Mouse (Mus musculus) liver, embryonic 13.5 days (tissue): ENCODE data around the gene Zfp628. TPM values are rescaled to one million over a fixed set of nuclear protein-coding genes. Genes with fewer than 3 reads are reported as not detected.
"Not testable (repeated sequence)": the region's sequence is repeated elsewhere in the genome, so short reads cannot be mapped to it uniquely, and the experiment has no call there.

ENCODE experiments used
- ATAC-seq: fragments of 200-750 bp; cut with Nextera tagmentation; 2 replicates; pipeline ENCODE4 v1.8.0; 2017; ENCODE audit warnings: low read depth, mild to moderate bottlenecking, moderate number of reproducible peaks, moderate library complexity
- DNase-seq: peaks from one replicate; pipeline ENCODE4 v3.0.0; 2022
- H3K27ac ChIP-seq: fragments of 300-500 bp; sonication (generic); 2 replicates; pipeline ENCODE4 v1.5.1; 2015; ENCODE audit warnings: moderate library complexity, mild to moderate bottlenecking, inconsistent platforms
- H3K27me3 ChIP-seq: fragments of 300-500 bp; sonication (generic); 2 replicates; pipeline ENCODE4 v1.6.1; 2015; ENCODE audit warnings: mild to moderate bottlenecking, inconsistent platforms
- H3K36me3 ChIP-seq: fragments of 300-500 bp; sonication (generic); 2 replicates; pipeline ENCODE4 v1.6.1; 2015; ENCODE audit warnings: mild to moderate bottlenecking, inconsistent platforms
- H3K4me1 ChIP-seq: fragments of 300-500 bp; sonication (generic); replicated peaks from 2 replicates; pipeline ENCODE4 v1.6.1; 2015; ENCODE audit warnings: inconsistent platforms
- H3K4me2 ChIP-seq: fragments of 300-500 bp; sonication (generic); 2 replicates; pipeline ENCODE4 v1.6.1; 2015; ENCODE audit warnings: inconsistent platforms, mild to moderate bottlenecking, moderate library complexity
- H3K4me3 ChIP-seq: fragments of 300-500 bp; sonication (generic); replicated peaks from 2 replicates; pipeline ENCODE4 v1.5.1; 2015; ENCODE audit warnings: mild to moderate bottlenecking, inconsistent platforms
- H3K9ac ChIP-seq: fragments of 300-500 bp; sonication (generic); 2 replicates; pipeline ENCODE4 v1.6.1; 2015; ENCODE audit warnings: mild to moderate bottlenecking, inconsistent platforms
- H3K9me3 ChIP-seq: fragments of 300-500 bp; sonication (generic); replicated peaks from 2 replicates; pipeline ENCODE4 v1.6.1; 2016; ENCODE audit warnings: inconsistent platforms
- WGBS: fragments of 180-500 bp; shearing (Covaris S2); methylation state at CpG from one replicate; pipeline ENCODE4 v1.1.7; 2015; ENCODE audit not compliant: insufficient replicate concordance; 5-methylcytosine and 5-hydroxymethylcytosine counted together
- polyA plus RNA-seq: library from polyadenylated mRNA; unstranded; fragments of >200 nt; fragmentation: Nextera tagmentation; extraction: Ambion mirVana; gene quantifications from 2 replicates; pipeline ENCODE4 v1.2.1, GENCODE M21; 2015

Zfp628 gene
- polyA plus RNA-seq: 1.4 and 1.6 TPM in 2 replicates

- no peaks in the 10 kb centered on the region for H3K27me3 ChIP-seq
- DNase-seq (peak; percentile 87), ATAC-seq (peak; percentile 88)
- H3K9ac ChIP-seq: peak within 1 kb of the TSS; percentile 89
- H3K4me3 ChIP-seq: peak within 1 kb of the TSS; percentile 82
- H3K27ac ChIP-seq: peak within 1 kb of the TSS; percentile 88
- under 1% methylated on average over 54 of the region's 56 CpGs for WGBS
- peaks cover 31% of the 10 kb centered on the region for H3K36me3 ChIP-seq
- H3K9me3 ChIP-seq: no peaks in the 10 kb centered on the region
- H3K4me2 ChIP-seq: peak within 1 kb of the TSS; percentile 91
- peaks cover 24% of the 10 kb centered on the region for H3K4me1 ChIP-seq
These were observed at the start of gene Zfp628 for GRCm38 (mm10) chr7:4915007-4915665. Gene Zfp628, plus strand, starts transcription at chr7:4915217.

- peak; percentile 96 for DNase-seq
- 4% methylated on average over 40 of the region's 40 CpGs for WGBS
These were observed 49.2 kb upstream of the Zfp628 start for GRCm38 (mm10) chr7:4865579-4866493.

GRCm38 (mm10) chr7:4866631-4867180, 48.3 kb upstream of the Zfp628 start:
- WGBS: 34% methylated on average over 10 of the region's 10 CpGs
- ATAC-seq: no peak

More at GRCm38 (mm10) chr7:4865579-4866493, 49.2 kb upstream of the Zfp628 start:
- Histone ChIP-seq H3K9ac (peak overlapping the region; percentile 81), H3K4me1 (peaks cover 20% of the 10 kb centered on the region), H3K27me3 (no peaks in the 10 kb centered on the region), H3K4me2 (peak overlapping the region; percentile 83), H3K36me3 (no peaks in the 10 kb centered on the region), H3K4me3 (peak overlapping the region; percentile 73), H3K27ac (peak overlapping the region; percentile 59), H3K9me3 (no peaks in the 10 kb centered on the region)
- peak; percentile 99 for ATAC-seq

GRCm38 (mm10) chr7:4870133-4870532, 44.9 kb upstream of the Zfp628 start, which contains the start of gene Isoc2b:
Gene Isoc2b, minus strand, starts transcription at chr7:4870258.
- H3K9ac ChIP-seq: no peak within 1 kb of the TSS
- no peaks in the 10 kb centered on the region for H3K27me3 ChIP-seq
- H3K36me3 ChIP-seq: no peaks in the 10 kb centered on the region
- no peaks in the 10 kb centered on the region for H3K9me3 ChIP-seq
- 46% methylated on average over 6 of the region's 6 CpGs for WGBS
- no peak within 1 kb of the TSS for H3K4me2 ChIP-seq
- DNase-seq: no peak
- H3K27ac ChIP-seq: no peak within 1 kb of the TSS
- peaks cover 15% of the 10 kb centered on the region for H3K4me1 ChIP-seq
- ATAC-seq: no peak
- H3K4me3 ChIP-seq: no peak within 1 kb of the TSS

More at GRCm38 (mm10) chr7:4866631-4867180, 48.3 kb upstream of the Zfp628 start:
- Histone ChIP-seq H3K9me3 (no peaks in the 10 kb centered on the region), H3K27me3 (no peaks in the 10 kb centered on the region), H3K4me1 (peaks cover 20% of the 10 kb centered on the region), H3K4me3 (peak overlapping the region; percentile 73), H3K36me3 (no peaks in the 10 kb centered on the region), H3K4me2 (peak overlapping the region; percentile 83), H3K9ac (peak overlapping the region; percentile 78), H3K27ac (peak overlapping the region; percentile 59)
- DNase-seq: no peak

GRCm38 (mm10) chr7:4876753-4877221, 38.2 kb upstream of the Zfp628 start, which contains the start of gene Isoc2a:
Gene Isoc2a, plus strand, starts transcription at chr7:4877153.
- H3K4me1 ChIP-seq: peaks cover 30% of the 10 kb centered on the region
- H3K9me3 ChIP-seq: no peaks in the 10 kb centered on the region
- H3K4me3 ChIP-seq: peak within 1 kb of the TSS; percentile 62
- DNase-seq (peak; percentile 93), ATAC-seq (peak; percentile 98)
- no peaks in the 10 kb centered on the region for H3K36me3 ChIP-seq
- H3K27ac ChIP-seq: peak within 1 kb of the TSS; percentile 67
- no peaks in the 10 kb centered on the region for H3K27me3 ChIP-seq
- H3K9ac ChIP-seq: peak within 1 kb of the TSS; percentile 65
- 0% methylated on average over 22 of the region's 22 CpGs for WGBS
- H3K4me2 ChIP-seq: peak within 1 kb of the TSS; percentile 84

- peak overlapping the region; percentile 59 for H3K27ac ChIP-seq
- WGBS: 10% methylated on average over 11 of the region's 11 CpGs
- ATAC-seq (peak; percentile 13), DNase-seq (no peak)
- peak overlapping the region; percentile 62 for H3K4me3 ChIP-seq
- H3K4me2 ChIP-seq: peak overlapping the region; percentile 84
- no peaks in the 10 kb centered on the region for H3K9me3 ChIP-seq
- no peaks in the 10 kb centered on the region for H3K27me3 ChIP-seq
- peak overlapping the region; percentile 65 for H3K9ac ChIP-seq
- peaks cover 4% of the 10 kb centered on the region; the same call in 1 of the 2 replicates for H3K36me3 ChIP-seq
- peaks cover 30% of the 10 kb centered on the region for H3K4me1 ChIP-seq
These were observed 37.8 kb upstream of the Zfp628 start for GRCm38 (mm10) chr7:4877226-4877625.

GRCm38 (mm10) chr7:4878186-4878585, 36.8 kb upstream of the Zfp628 start:
- DNase-seq: no peak
- Histone ChIP-seq H3K9me3 (no peaks in the 10 kb centered on the region), H3K27ac (peak overlapping the region; percentile 11; the same call in 1 of the 2 replicates), H3K9ac (peak overlapping the region; percentile 65), H3K4me2 (peak overlapping the region; percentile 84), H3K4me1 (peaks cover 30% of the 10 kb centered on the region), H3K4me3 (peak overlapping the region; percentile 62), H3K36me3 (peaks cover 5% of the 10 kb centered on the region; the same call in 1 of the 2 replicates), H3K27me3 (no peaks in the 10 kb centered on the region)
- no peak for ATAC-seq

- not testable (repeated sequence) for DNase-seq, H3K4me3 ChIP-seq
- WGBS: 89% methylated on average over 1 of the region's 1 CpGs
These were observed 36.0 kb upstream of the Zfp628 start for GRCm38 (mm10) chr7:4879036-4879435.

GRCm38 (mm10) chr7:4886680-4887079, 28.3 kb upstream of the Zfp628 start:
- Histone ChIP-seq H3K27ac (no peak overlapping the region), H3K9me3 (no peaks in the 10 kb centered on the region), H3K4me3 (no peak overlapping the region), H3K4me1 (no peaks in the 10 kb centered on the region), H3K27me3 (no peaks in the 10 kb centered on the region), H3K36me3 (peaks cover 5% of the 10 kb centered on the region; the same call in 1 of the 2 replicates), H3K4me2 (no peak overlapping the region), H3K9ac (no peak overlapping the region)
- WGBS: 75% methylated on average over 4 of the region's 4 CpGs
- no peak for ATAC-seq
- no peak for DNase-seq

More at GRCm38 (mm10) chr7:4879036-4879435, 36.0 kb upstream of the Zfp628 start:
- H3K27me3 ChIP-seq, ATAC-seq, H3K36me3 ChIP-seq, H3K27ac ChIP-seq, H3K9ac ChIP-seq, H3K4me2 ChIP-seq, H3K9me3 ChIP-seq: not testable (repeated sequence)
- peaks cover 30% of the 10 kb centered on the region for H3K4me1 ChIP-seq

GRCm38 (mm10) chr7:4895186-4895585, 19.8 kb upstream of the Zfp628 start:
- ATAC-seq (no peak), DNase-seq (no peak)
- Histone ChIP-seq H3K4me1 (peaks cover 14% of the 10 kb centered on the region), H3K27me3 (no peaks in the 10 kb centered on the region), H3K36me3 (no peaks in the 10 kb centered on the region; the same call in none of the 2 replicates), H3K4me2 (no peak overlapping the region), H3K27ac (no peak overlapping the region), H3K9me3 (no peaks in the 10 kb centered on the region), H3K4me3 (no peak overlapping the region), H3K9ac (no peak overlapping the region)
- WGBS: 74% methylated on average over 11 of the region's 11 CpGs
